Mouse (Mus musculus) lung, postnatal 0 days (tissue): ENCODE measurements around the gene Rpl36a.
A peak's percentile ranks its signal among the peaks of the same experiment; 100 is the strongest.

Experiments used
- CTCF ChIP-seq: IDR thresholded peaks from 2 replicates; pipeline ENCODE4 v1.5.1; 2016; ENCODE audit warnings: antibody characterized with exemption, mild to moderate bottlenecking
- EP300 ChIP-seq: IDR thresholded peaks from 2 replicates; pipeline ENCODE4 v1.6.1; 2016; ENCODE audit warnings: antibody characterized with exemption, mild to moderate bottlenecking, control low read depth

DNA sequence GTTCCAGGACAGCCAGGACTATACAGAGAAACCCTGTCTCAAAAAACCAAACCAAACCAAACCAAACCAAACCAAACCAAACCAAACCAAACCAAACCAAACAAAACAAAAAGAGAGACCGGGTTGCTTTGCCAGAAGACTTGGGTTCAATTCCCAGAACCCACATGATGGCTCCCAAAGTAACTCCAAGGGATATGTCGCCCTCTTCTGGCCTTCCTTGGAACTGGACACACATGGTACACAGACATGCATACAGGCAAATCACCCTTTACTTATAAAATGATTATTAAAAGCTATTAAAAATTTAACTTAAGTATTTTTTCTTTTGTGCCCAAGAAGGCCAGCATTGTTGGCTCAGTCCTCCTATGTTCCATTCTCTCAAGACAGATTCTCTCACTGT lies 28.9 kb downstream of the Rpl36a start:
- no peak for TF ChIP-seq EP300
- peak; percentile 49 for TF ChIP-seq CTCF
